Mouse (Mus musculus): ENCODE measurements around the gene Herc3.
"Not testable (repeated sequence)": the region's sequence is repeated elsewhere in the genome, so short reads cannot be mapped to it uniquely, and the experiment has no call there.

Gene Herc3

GRCm38 (mm10) chr6:58859517-58859916, 28.3 kb downstream of the Herc3 start:
- DNase-seq (ENCODE audit: low read depth, low spot score), result no peak

- DNase-seq (ENCODE audit: low read depth, low spot score), result no peak
These were observed 31.3 kb downstream of the Herc3 start for GRCm38 (mm10) chr6:58862446-58862993.

DNA sequence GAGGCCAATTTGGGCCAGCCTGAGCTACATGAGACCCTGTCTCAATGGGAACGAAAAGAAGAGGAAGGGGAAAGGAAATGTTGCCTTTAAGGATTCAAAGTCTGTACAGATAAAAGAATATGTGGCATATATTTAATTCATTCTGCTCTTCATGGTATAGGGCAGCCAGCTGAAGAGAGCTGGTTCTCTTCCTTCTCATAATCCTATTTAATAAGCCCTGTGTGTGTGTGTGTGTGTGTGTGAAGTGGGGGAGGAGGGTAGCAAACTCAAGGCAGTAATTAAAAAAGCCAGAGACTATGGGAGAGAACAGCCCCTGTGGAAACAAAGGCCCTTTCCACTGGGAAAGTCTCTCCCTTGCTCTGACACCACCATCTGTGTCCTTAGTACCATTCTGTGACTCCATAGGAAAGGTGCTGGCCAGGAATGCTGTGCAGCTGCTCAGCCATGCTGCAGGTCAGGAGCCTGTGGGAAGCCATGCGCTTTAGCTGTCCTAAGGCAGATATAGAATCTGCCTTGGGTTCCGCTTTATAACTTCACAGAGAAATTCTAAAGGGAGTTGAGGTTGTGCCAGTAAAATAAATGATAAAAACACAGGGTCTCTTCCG, 32.5 kb downstream of the Herc3 start:
- DNase-seq (ENCODE audit: low read depth, low spot score), result no peak

DNA sequence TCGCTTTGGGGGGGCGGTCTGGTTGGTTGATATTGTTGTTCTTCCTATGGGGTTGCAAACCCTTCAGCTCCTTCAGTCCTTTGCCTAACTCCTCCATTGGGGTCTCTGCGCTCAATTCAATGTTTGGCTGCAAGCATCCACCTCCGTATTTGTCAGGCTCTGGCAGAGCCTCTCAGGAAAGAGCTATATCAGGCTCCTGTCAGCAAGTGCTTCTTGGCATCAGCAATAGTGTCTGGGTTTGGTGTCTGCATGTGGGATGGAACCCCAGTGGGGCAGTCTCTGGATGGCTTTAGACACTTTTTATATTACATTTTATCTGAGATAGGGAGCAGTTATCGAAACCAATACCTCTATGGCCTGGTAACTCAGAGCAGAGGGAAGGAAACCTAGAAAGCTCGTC, 36.6 kb downstream of the Herc3 start:
- DNase-seq (ENCODE audit: low read depth, low spot score), result not testable (repeated sequence)

- DNase-seq (ENCODE audit: low read depth, low spot score), result no peak
These were observed 48.3 kb downstream of the Herc3 start for GRCm38 (mm10) chr6:58879572-58879971.

DNA sequence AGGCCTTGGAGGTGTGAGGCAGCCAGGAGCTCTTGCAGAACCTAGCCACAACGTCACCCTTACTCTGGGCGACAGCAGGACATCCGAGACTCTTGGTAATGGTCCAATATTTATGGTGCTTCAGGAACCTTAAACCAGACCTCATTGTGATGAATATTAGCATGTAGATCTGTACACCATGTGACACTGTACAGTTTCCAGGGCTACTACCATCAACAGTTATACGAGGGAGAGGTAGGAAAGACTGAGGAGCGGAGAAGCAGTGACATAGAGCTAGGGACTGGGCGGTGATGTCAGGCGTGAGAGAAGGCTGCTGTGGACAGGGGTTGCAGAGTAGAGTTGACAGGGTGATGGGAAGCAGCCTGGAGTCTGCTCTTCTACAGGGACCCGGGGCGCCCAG, 48.7 kb downstream of the Herc3 start:
- DNase-seq (ENCODE audit: low read depth, low spot score), result no peak

DNA sequence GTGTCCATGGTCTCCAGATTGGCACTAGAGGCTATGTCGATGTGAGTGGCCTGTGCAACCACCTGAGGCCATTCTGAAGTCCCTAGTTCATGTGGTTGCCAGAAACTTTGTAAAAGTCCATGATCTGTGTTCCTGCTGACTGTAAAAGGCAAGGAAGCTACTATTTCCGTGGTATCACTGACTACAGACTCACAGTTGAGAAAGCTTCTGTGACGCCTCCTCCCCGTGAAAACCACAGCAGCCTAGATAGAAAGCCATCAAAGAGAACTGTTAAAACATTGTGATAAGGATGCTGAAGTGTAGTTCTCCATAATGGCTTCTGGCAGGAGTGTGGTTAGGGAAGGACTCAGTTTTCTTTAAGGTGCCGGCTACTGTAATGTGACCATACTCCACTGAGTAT, 49.6 kb downstream of the Herc3 start:
- DNase-seq (ENCODE audit: low read depth, low spot score), result no peak

GRCm38 (mm10) chr6:58881363-58881762, 50.1 kb downstream of the Herc3 start:
- no peak for DNase-seq (ENCODE audit: low read depth, low spot score)

DNA sequence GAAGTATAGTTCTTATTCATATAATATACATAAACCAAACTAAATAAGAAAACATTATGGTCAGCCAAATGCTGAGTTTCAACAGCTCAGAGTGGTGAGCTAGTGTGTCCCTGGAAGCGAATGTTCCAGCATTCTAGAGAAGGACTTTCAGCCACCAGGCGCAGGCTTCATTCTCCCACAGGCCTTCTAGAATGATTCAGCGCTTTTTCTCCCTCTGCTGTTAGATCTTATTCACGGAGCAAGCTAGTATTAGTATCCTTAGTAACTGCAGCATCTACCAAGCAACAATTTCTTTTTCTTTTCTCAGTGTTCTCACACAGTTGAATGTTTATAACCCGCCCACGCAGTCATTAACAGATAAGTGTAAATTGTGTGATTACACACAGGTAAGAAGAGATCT, 51.0 kb downstream of the Herc3 start:
- DNase-seq (ENCODE audit: low read depth, low spot score), result no peak

- no peak for DNase-seq (ENCODE audit: low read depth, low spot score)
These were observed 58.7 kb downstream of the Herc3 start for GRCm38 (mm10) chr6:58889917-58890316.

DNA sequence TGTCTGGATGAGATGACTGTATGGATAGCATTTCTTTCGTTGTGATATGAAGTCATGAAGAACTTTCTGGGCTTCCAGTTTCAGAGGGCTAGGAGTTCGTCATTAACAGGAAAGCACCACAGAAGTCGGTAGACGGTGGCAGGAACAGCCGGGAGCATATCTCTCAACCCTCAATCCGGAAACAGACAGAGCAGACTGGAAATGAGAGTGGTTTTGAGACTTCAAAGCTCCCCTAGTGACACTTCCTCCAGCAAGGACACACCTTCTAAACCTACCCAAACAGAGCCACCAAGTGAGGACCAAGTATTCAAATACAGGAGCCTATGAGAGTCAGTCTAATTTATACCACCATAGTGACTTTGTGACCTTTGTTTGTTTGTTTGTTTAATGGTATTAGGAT, 62.0 kb downstream of the Herc3 start:
- DNase-seq (ENCODE audit: low read depth, low spot score), result no peak

DNA sequence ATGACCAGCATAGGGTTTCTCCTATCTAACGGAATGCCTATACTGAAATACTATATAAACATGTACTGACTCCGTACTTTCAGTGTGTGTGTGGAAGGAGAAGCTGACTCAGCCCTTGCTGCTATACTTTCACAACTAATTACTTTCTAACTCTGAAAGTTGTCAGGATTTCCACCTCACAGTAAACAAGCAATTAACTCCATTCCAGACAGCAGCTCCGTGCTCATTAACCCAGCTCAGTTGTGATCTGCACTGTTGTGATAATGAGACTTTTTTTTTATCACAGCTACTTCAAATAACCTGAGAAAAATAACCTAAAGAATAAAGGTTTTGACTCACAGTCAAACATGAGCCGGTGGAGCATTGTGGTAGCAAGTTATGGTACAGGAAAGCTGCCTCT, 63.7 kb downstream of the Herc3 start:
- no peak for DNase-seq (ENCODE audit: low read depth, low spot score)

DNA sequence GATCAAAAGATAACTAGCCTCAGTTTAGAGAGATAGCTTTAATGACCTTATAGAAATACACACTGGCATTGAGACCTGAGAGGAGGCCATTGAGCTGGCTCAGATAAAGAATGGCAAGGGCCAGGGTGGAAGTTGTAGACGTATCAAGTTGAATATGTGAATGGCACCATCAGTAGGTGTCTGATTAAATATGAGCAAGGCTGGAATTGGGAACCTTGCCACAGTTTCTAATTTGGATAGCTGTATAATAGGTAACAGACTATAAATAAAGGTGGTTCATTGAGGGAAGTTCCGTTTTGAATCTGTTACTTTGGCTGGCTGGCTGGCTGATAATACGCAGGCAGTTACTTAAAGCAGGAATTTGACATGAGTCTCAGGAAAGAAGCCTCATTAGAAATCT, 65.4 kb downstream of the Herc3 start:
- no peak for DNase-seq (ENCODE audit: low read depth, low spot score)

DNA sequence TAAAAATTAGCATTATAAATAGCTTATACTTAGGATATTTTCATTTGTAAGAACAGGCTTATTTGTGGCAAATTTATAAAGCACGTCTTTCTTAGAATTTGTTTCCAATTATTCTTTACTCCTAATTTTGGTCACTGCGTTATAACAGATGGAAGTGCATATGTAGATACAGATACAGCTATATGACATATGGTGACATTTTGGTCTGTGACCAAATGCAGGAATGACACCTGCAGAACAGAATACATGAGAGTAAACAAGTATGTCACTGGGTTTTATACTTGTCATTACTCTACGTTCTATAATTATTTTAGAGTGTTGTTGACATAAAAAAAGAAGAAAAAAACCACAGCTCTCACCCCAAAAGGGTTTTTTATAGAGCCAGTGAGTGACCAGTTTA, 67.8 kb downstream of the Herc3 start:
- DNase-seq (ENCODE audit: low read depth, low spot score), result no peak

GRCm38 (mm10) chr6:58900536-58900935, 69.3 kb downstream of the Herc3 start:
- no peak for DNase-seq (ENCODE audit: low read depth, low spot score)

DNA sequence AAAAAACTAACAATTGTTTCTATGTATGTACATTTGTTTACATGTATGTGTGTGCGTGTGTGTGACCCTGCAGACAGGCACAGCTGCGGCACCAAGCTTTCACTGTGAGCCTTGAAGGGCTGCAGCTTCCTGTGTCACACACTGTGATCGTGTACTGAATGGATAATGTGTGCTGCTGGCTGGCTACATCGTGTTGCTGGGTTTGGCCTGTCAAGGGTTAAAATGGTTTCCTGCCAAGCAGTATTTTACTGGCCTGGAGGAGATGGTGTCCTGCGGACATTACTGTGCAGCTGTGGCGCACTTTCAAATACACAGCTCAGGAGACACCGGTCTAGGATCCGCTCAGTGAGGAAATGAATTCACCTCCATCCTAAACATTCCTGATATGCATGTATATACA, 71.9 kb downstream of the Herc3 start:
- no peak for DNase-seq (ENCODE audit: low read depth, low spot score)

DNA sequence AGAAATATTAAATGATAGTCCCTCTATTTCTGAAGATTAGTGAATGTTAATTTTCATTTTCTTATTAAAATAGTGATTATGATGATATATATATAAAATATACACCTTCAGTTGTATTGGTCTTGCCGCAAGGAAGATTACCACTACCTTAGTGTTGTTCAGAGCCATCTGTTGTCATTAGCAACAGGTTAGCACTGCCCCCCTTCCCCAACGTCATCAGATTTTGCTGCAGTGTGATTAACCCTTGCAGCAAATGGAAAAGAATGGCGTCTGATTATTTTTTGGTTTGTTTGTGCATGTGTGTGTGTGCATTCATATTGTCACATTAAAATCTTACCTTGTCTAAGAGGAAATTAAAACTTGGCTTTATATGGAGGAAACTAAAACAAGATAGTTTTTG, 73.3 kb downstream of the Herc3 start:
- no peak for DNase-seq (ENCODE audit: low read depth, low spot score)

DNA sequence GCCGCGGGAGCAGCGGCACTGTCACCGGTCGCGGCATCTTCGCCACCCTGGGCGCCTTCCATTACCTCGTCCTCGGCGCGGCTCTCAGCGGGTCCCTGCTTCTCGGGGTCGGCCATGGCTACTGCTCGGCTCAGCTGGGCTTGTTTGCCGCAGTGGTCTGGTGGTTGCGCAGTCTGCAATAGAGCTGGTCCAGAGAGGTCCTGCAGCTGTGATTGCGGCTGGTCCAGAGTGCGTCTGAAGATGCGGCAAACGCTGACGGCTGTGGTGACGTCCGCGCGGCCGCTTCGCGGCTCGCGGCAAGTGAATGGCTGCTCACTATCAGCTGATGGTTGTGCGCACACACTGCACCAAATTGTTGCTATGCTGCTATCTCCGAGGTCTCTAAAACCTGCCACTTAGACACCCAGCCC, 75.6 kb downstream of the Herc3 start, which contains the start of gene Nap1l5:
TSS of gene Nap1l5 (minus strand) at position 225 of the 410 bp plus-strand sequence.
- no peak for DNase-seq (ENCODE audit: low read depth, low spot score)

GRCm38 (mm10) chr6:58907336-58907735, 76.1 kb downstream of the Herc3 start:
- no peak for DNase-seq (ENCODE audit: low read depth, low spot score)

- DNase-seq (ENCODE audit: low read depth, low spot score), result no peak
These were observed 76.5 kb downstream of the Herc3 start for GRCm38 (mm10) chr6:58907791-58908190.

DNA sequence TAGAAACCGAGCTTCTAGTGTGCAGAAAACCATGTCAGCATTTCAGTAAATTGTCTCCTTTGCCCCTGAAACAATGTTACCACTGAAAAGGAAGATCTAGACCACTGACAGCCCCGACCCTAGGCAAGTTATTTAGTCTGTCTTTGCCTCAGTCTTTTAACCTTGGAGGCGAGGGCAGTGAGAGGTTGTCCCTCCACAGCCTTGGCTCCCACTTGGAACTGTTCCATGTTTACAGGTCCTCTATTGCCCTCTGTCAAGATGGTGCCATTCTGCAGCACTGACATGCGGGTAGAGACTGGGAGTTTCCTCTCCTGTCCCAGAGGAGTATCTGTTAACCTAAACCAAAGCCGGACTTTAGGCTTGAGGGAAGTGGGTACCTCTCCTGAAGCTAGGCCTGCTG, 81.6 kb downstream of the Herc3 start:
- DNase-seq (ENCODE audit: low read depth, low spot score), result no peak

GRCm38 (mm10) chr6:58913551-58913950, 82.3 kb downstream of the Herc3 start:
- DNase-seq (ENCODE audit: low read depth, low spot score), result no peak

GRCm38 (mm10) chr6:58913971-58914370, 82.7 kb downstream of the Herc3 start:
- no peak for DNase-seq (ENCODE audit: low read depth, low spot score)

GRCm38 (mm10) chr6:58916498-58916897, 85.2 kb downstream of the Herc3 start:
- no peak for DNase-seq (ENCODE audit: low read depth, low spot score)

Data from c-Kit-negative CD71-positive TER-119-positive erythroid progenitor cells, embryonic 14.5 days (primary cell).